Mouse (Mus musculus) CH12.LX (cell line): ENCODE measurements around the gene Cul9.

Source experiments
- CHD2 ChIP-seq: IDR thresholded peaks from 2 replicates; pipeline ENCODE4 v1.6.1; 2011; ENCODE audit warnings: low read length, improper control_type of control experiment
- CTCF ChIP-seq, 2 experiments: IDR thresholded peaks in 1 of 2; conservative IDR thresholded peaks in 1 of 2; 2 replicates each; pipeline ENCODE4 v1.5.1; 2011 to 2012; ENCODE audit warnings: low read depth in 2 of 2, low read length in 2 of 2, improper control_type of control experiment in 1 of 2, inconsistent platforms in 1 of 2, mild to moderate bottlenecking in 1 of 2, moderate library complexity in 1 of 2
- HCFC1 ChIP-seq: IDR thresholded peaks from 2 replicates; pipeline ENCODE4 v1.6.1; 2012; ENCODE audit warnings: low read depth, mild to moderate bottlenecking, inconsistent platforms, low read length, improper control_type of control experiment
- MXI1 ChIP-seq: IDR thresholded peaks from 2 replicates; pipeline ENCODE4 v1.6.1; 2011; ENCODE audit warnings: mild to moderate bottlenecking, low read depth, low read length, improper control_type of control experiment
- MYC ChIP-seq: IDR thresholded peaks from 2 replicates; pipeline ENCODE4 v1.6.1; 2011; ENCODE audit warnings: low read depth, mild to moderate bottlenecking, improper control_type of control experiment, low read length
- POLR2A ChIP-seq: IDR thresholded peaks from 2 replicates; pipeline ENCODE4 v1.6.1; 2011; ENCODE audit warnings: low read depth, mild to moderate bottlenecking, improper control_type of control experiment, low read length
- SIN3A ChIP-seq: IDR thresholded peaks from 2 replicates; pipeline ENCODE4 v1.6.1; 2012; ENCODE audit warnings: low read length, improper control_type of control experiment, inconsistent platforms
- TCF12 ChIP-seq: IDR thresholded peaks from 2 replicates; pipeline ENCODE4 v1.6.1; 2014; ENCODE audit warnings: low read depth, mild to moderate bottlenecking, inconsistent platforms, low read length, improper control_type of control experiment
- USF1 ChIP-seq: IDR thresholded peaks from 2 replicates; pipeline ENCODE4 v1.6.1; 2014; ENCODE audit warnings: low read depth, mild to moderate bottlenecking, inconsistent platforms, low read length, improper control_type of control experiment
- USF2 ChIP-seq: conservative IDR thresholded peaks from 2 replicates; pipeline ENCODE4 v1.6.1; 2011; ENCODE audit warnings: low read depth, low read length, improper control_type of control experiment

DNA sequence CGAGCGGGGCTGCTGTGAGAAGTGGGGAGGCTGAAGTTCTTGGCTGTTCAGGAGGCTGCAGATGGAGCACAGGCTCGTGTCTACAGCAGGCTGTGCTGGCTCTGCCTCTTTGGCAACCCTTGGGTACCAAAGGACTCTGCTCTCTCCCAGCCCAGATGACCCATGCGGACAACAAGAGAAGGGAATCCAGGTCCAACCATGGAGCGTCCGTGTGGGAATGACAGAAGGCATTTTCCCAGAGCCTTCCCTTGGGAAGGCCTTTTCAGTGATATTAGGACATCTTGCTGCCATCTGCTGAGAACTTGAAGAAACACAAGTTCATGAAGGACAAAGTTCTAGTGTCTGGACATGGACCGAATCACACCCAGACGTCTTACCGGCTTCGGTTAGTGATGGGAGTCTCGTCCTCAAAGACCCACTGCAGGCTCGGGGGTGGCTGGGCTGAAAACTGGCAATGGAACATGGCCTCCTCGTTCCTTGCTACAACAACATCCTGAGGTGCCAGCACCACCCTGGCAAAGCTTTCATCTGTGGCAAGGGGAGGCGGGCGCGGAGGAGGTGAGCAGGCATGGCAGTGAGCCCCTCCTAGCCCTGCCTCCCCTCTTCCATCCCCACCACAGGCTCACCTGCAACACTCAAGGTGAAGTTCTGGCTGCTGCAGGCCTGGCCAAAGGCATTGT, 43.6 kb upstream of the Cul9 start:
- TF ChIP-seq POLR2A (no peak), CHD2 (no peak), MYC (no peak), MXI1 (no peak), CTCF (conservative IDR thresholded peaks at IDR 0.05 in 1 of 2, IDR thresholded peaks at IDR 0.05 in 1 of 2; ENCODE audit: low read depth in 2 of 2, low read length in 2 of 2) (0 out of 4 replicates have a peak, but pooled peaks of 1 of the 2 experiments have one; percentile 5), USF1 (no peak), USF2 (no peak), TCF12 (no peak), HCFC1 (no peak), SIN3A (no peak)
